Mouse (Mus musculus): ENCODE results near the gene Stk33.
"Not testable (repeated sequence)": the region's sequence is repeated elsewhere in the genome, so short reads cannot be mapped to it uniquely, and the experiment has no call there.

The Stk33 gene

GRCm38 (mm10) chr7:109438781-109439591 lies at the start of gene Stk33:
Stk33 (minus strand) TSS chr7:109439081.
- no peak for DNase-seq

- DNase-seq, result no peak
Measured at GRCm38 (mm10) chr7:109484221-109484620, 45.3 kb upstream of the Stk33 start.

DNA sequence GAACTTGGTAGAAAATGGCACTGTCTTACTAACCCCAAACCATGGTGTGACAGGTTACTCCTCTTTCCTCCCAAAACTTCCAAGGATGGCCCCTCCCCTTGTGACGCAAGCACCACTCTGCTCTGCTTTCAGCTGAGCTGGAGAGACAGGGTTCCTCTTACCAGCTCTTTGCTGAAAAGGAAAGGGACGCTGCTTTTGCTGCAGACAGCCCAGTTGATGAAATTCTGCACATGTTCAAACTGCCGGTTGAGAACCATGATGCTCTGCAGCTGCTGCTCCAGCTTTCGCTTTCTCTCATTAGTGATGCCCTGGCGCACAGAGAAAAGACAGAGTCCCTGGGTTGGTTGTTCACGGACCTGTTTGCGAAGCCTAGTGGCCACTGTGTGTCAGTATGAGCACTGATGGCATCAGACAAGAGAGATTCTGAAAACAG lies 41.9 kb upstream of the Stk33 start:
- no peak for DNase-seq

DNA sequence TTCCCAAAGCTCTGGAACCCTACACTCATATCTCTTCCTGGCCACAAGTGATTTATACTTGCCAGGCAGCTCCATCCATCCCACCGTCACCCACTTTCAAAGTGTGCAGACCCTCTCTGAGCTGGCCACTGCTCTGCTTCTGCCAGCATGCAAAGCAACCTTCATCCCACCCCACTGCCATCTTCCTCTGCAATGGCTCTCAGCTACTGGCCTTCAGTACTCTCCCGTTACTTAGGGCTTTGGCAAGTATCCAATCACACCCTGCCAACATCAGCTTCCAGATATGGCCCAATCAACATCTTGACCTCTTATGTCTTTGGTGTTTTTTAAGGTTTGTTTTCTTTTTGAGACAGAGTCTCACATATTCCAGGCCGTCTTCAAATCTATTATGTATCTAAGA lies 39.0 kb upstream of the Stk33 start:
- no peak for DNase-seq

GRCm38 (mm10) chr7:109470700-109471099 lies 31.8 kb upstream of the Stk33 start:
- no peak for DNase-seq

DNA sequence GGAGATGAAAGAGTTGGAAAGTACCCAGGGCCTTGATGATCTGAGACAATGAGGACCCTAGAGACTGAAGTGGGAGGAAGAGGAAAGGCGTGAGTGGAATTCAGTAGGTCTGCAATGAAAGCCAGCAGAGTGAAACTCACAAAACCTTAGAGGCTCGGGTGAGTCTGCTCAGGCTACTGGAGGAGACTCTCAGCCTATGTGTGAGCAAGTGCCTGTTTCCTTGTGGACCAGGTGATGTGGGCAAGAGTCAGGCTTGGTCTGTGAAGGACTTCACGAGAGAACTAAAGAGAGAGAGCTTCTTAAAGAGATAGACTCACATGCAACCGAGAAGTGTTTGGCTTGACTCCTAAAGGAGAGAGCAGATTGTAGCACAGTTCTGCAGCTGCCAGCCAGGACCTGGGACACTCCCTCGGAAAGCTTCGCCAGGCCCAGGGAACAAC lies 29.4 kb upstream of the Stk33 start:
- DNase-seq, result peak; percentile 27

DNA sequence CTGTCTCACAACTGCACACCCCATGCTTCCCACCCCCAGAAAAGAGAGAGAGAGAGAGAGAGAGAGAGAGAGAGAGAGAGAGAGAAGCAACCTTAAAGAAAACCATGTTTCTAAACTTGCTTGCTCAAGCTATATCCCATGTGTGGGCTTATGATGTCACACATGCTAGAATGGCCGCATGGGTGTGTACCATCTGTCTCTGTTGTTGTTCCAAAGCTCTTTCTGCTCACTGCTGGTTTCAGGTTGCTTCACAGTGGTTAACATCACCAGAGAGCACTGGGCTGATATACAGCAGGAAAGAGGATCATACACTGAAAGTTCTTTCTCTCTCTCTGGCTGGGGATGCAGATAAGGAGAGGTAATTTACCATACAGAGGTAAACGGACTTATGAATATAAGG lies 28.7 kb upstream of the Stk33 start:
- peak; percentile 18 for DNase-seq

DNA sequence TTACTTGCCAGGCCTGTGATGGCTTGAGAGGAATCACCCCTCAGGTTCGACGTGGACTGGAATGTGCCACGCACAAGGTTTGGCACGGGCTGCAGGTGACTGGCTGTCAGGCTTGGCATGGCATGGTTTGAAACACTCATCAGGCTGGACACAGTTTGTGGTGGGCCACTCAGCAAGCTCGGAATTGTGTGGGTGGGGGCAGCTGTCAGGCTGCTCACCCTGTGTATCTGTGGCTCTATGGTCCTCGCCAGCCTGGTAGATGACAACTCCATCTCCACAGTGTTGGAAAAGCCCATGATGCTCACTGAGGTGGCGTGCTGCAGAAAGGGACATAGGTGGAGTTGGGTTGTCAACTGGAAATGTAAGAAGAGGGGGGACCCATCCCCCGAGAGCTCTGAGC lies 21.8 kb upstream of the Stk33 start:
- no peak for DNase-seq

GRCm38 (mm10) chr7:109456563-109456962 lies 17.7 kb upstream of the Stk33 start:
- no peak for DNase-seq

DNA sequence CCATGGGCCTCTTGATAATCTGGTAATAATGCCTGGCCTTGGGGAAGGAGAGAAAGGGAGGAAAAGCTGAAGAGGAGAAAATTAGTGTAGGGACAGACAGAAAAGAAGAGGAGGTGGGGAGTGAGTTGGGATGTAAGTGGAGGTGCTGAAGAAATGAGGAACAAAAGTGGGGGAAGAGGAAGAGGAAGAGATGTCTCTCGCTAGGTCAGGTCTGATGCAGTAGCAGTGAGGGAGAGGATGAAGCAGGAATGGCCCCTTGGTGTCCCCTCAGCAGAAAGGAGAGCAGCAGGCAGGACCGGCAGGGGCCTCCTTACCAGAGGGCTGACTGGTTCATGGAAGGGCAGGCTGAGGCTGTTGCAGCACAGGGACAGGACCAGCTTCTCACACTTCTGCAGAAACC lies 16.9 kb upstream of the Stk33 start:
- no peak for DNase-seq

GRCm38 (mm10) chr7:109454856-109455255 lies 16.0 kb upstream of the Stk33 start:
- DNase-seq, result no peak

DNA sequence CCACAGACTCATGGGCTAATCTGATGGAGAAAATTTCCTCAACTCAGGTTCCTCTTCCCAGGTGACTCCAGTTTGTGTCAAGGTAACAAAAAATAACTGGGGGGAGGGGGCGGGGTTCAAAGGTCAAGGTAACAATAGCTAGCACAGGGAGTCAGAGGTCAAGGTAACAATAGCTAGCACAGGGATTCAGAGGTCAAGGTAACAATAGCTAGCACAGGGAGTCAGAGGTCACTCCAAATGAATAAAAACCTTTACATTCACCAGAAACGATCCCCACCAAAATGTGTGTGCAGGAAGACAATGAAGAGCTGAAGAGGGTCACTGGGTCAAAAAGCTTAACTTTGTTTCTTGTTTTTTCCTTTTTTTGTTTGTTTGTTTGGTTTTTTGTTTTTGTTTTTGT lies 9.2 kb upstream of the Stk33 start:
- DNase-seq, result no peak

DNA sequence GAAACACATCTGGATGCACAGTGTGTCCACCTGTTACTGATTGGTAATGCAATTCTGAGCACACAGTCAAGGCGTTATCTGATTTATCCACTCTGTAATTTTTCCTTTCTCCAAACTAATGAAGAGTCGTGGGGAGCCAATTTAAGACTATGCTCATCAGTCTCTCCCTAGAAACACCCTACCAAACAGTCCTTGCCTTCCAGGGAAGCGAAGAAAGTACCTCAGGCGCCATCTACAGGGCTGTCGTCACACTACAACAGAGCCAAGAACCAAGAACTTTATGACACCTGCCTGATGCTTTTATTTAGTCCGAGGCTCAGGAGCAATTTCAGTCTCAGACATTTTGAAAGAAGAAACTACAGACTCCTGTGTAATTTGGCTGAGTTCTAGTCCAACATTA lies 6.1 kb upstream of the Stk33 start:
- DNase-seq, result no peak

DNA sequence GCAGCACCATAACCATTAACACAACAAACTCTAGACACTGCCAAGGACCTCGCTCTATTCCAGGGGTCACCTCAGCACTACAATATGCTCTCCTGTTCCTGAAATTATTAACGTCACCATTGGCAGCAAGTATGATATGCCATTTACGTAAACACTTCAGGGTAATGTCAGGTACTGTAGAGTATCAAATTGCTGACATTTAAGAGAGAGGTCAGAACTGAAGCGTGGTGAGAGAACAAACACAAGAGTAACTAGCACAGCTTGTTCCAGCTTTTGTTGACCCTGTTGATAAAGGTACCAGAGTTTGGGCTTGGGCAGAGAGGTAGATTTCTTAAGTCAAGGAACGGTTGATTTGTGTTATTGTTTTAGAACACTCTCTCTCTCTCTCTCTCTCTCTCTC lies 3.9 kb upstream of the Stk33 start:
- DNase-seq, result no peak

- DNase-seq, result no peak
Measured at GRCm38 (mm10) chr7:109440697-109441269, 1.9 kb upstream of the Stk33 start.

DNA sequence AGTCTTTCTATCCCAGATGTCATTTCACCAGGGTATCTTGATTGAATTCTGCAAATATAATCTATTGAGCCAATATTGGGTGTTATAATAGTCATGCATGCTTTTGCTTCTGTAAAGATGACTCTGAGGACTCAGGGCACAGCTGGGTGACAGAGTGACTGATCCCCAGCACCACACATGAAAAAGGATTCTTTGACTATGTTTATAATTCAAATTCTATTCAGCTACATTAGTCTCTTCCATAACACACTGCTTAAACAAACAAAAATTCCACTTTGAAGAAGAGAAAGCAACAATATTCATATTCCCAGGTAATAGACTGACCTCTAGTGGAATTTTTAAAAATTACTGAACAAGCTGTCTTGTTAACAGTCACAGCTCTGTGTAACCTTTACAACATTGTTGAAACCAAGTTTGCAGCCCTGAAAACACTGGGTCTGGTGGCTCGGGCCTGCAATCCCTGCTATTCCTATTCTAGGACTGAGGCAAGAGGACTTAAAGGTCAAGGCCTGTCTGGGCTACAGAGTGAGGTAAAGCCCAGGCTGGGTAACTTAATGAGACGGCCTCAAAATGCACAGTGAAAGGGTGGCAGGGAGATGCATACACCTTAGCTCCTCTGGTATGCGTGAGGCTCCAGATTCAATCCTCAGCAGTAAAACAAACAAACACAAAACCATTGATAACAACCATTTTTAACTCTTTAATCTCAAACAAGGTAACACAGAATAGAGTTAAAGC lies 14.3 kb downstream of the Stk33 start:
- DNase-seq, result no peak

DNA sequence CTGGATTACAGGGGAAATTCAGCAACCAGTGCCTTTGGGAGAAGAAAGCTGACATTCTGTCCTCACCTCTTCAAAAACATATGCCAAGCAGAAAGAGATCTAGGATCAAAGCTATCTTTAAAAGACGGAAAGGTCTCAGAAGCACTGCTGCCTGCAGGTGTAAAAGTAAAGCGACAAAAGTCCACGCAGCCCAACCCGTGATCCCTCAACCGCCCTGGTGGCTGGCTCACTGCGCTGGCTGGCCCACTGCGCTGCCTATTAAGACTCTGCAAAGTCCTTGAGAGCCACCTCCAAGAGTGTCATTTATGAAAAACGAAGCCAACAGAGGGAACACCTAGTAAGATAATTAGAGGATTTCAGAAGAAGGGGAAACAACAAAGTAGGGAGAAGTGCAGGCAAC lies 16.1 kb downstream of the Stk33 start:
- DNase-seq, result no peak

DNA sequence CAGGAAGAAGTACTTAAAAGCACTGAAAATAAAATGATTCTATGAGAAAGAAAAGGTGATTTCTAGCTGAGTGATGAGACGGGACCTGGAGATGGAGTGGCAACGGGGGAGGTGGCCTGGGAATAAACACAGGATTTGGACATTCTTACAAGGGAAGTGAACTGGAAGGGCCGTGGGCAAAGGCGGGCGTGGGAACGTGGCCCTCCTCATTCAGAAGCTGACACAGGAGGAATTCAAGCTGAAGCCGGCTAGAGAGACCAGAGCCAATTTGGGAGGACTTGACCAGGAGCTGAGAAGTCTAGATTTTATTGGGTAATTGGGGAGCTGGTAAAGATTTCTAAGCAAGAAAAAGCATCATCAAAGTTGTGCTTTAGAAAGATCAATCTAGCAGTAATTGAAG lies 33.4 kb downstream of the Stk33 start:
- DNase-seq, result no peak

- DNase-seq, result peak; percentile 62
Measured at GRCm38 (mm10) chr7:109399299-109399698, 39.6 kb downstream of the Stk33 start.

GRCm38 (mm10) chr7:109381131-109381530 lies 57.8 kb downstream of the Stk33 start:
- DNase-seq, result no peak

- not testable (repeated sequence) for DNase-seq
Measured at GRCm38 (mm10) chr7:109373556-109373955, 65.3 kb downstream of the Stk33 start.

- DNase-seq, result no peak
Measured at GRCm38 (mm10) chr7:109358435-109359187, 80.3 kb downstream of the Stk33 start.

GRCm38 (mm10) chr7:109357877-109358276 lies 81.0 kb downstream of the Stk33 start:
- no peak for DNase-seq

Data from cerebellum, adult 9-11 months (tissue).